Mouse (Mus musculus) bone marrow macrophage, adult 2 months (primary cell): Measurements from ENCODE around the gene Gm609. TPM values are rescaled to one million over a fixed set of nuclear protein-coding genes. Genes with fewer than 3 reads are reported as not detected.

Experiments
- H3K27ac ChIP-seq: 2 replicates; pipeline ENCODE4 v1.5.1; 2012; ENCODE audit warnings: low read depth, low read length; ENCODE audit not compliant: insufficient read depth
- H3K4me1 ChIP-seq: 2 replicates; pipeline ENCODE4 v1.6.1; 2012; ENCODE audit warnings: low read length; ENCODE audit not compliant: control insufficient read depth, insufficient read depth
- H3K4me3 ChIP-seq: 2 replicates; pipeline ENCODE4 v1.5.1; 2012; ENCODE audit warnings: mild to moderate bottlenecking, low read length, moderate library complexity; ENCODE audit not compliant: insufficient read depth
- CTCF ChIP-seq: IDR thresholded peaks from 2 replicates; pipeline ENCODE4 v1.5.1; 2012; ENCODE audit warnings: low read depth, mild to moderate bottlenecking, low read length, moderate library complexity
- POLR2A ChIP-seq: IDR thresholded peaks from 2 replicates; pipeline ENCODE4 v1.6.1; 2012; ENCODE audit warnings: mild to moderate bottlenecking, low read depth, low read length, borderline replicate concordance
- polyA plus RNA-seq: library from polyadenylated mRNA; stranded (reverse); fragments of >200 nt; gene quantifications from 2 replicates; pipeline ENCODE4 v1.2.4, GENCODE M21; 2012; ENCODE audit not compliant: missing spikeins, insufficient read depth, insufficient read length

Gene Gm609
- polyA plus RNA-seq, 1 experiment: not detected

GRCm38 (mm10) chr16:45399411-45399810, 93.4 kb downstream of the Gm609 start:
- no peak for TF ChIP-seq POLR2A
- TF ChIP-seq CTCF: no peak
- Histone ChIP-seq H3K27ac (no peak overlapping the region), H3K4me3 (no peak overlapping the region), H3K4me1 (no peaks in the 10 kb centered on the region)

DNA sequence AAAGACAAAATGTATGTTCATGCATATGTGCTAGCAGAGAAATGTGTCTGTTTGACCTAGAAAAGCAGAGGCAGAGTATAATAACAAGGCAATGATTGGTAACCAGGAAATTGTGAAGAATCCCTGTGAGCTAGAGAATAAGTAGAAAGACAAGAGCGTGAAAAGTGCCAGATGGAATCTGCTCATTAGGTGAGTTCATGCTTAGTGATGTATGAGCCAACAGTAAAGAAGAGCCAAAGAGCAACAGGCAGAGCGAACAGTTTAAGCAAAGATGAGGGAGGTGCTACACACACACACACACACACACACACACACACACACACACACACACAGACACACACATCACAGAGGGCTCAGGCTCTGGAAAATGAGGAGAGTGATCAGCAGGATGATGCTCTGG, 95.3 kb downstream of the Gm609 start:
- TF ChIP-seq POLR2A (no peak), CTCF (no peak)
- H3K27ac ChIP-seq: no peak overlapping the region
- H3K4me3 ChIP-seq: no peak overlapping the region
- H3K4me1 ChIP-seq: no peaks in the 10 kb centered on the region

DNA sequence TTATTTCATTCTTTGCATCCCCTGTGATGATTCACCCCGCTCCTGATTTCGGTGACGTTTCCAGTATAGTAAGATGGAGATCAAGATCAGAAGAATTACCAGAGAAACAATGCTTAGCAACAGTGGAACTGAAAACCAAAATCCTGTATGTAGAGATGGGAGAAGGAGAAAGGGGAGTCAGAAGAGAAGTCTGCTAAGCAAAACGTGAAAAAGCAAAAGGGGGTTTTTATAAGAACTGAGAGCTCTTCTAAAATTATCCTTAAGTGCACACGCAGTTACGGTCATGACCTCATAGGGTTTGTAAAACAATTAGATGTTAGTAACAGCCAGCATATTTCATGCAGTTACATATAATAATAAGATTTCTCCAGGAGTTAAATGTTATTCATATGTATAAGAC, 100.5 kb downstream of the Gm609 start:
- no peak for TF ChIP-seq POLR2A
- no peak for TF ChIP-seq CTCF
- Histone ChIP-seq H3K27ac (no peak overlapping the region), H3K4me3 (no peak overlapping the region), H3K4me1 (no peaks in the 10 kb centered on the region)

DNA sequence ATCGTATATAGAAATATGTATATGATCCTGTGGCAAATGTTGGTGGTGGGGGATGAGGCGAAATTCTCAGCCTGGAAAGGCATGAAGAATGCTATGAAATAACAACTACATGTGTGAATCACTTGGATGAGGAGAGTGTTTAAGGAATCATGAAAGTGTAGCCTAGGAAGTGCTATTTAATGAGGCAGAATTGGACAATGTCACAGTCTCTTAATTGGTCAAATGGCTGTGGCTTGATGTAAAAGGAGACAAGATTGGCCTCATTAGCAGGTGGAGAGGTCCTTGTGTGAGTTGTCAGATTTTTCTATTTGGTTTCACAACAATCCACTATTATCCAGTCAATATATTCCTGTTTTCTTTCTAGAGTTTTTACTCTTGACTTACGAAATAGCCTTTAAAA, 101.1 kb downstream of the Gm609 start:
- TF ChIP-seq CTCF: no peak
- no peak for TF ChIP-seq POLR2A
- no peak overlapping the region for H3K27ac ChIP-seq
- H3K4me1 ChIP-seq: no peaks in the 10 kb centered on the region
- H3K4me3 ChIP-seq: no peak overlapping the region

DNA sequence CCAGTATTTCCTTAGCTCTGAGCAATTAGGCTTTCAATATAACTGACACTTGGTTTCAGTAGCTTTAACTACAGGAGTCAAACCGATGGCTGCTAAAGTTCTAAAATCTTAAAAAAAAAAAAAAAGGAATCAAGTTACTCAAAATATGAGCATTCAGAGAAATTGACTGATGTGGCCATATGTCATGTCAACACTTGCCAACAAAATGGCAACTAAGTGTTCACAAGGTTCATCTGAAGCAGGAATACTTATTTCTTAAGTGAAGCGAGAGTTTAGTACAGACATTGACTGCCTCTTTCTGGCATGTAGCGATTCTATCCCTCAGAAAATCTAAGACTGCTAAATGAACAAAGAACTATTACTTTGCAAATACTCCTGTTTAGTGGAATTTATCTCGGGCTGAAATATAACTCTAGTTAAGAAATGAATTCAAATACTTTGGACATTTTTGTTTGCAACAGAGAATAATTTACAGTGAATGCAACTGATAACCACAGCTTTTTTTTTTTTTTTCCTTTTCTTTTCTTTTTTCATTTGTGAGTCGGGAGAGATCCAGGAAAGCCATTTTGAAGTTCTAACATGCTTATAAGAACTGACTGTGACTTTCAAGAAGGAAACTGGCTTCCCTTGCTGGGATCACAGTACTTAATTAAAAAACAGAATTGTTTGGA, 102.3 kb downstream of the Gm609 start:
- Histone ChIP-seq H3K27ac (no peak overlapping the region), H3K4me1 (no peaks in the 10 kb centered on the region), H3K4me3 (no peak overlapping the region)

GRCm38 (mm10) chr16:45389833-45390232, 102.9 kb downstream of the Gm609 start:
- Histone ChIP-seq H3K4me1 (no peaks in the 10 kb centered on the region), H3K4me3 (no peak overlapping the region), H3K27ac (no peak overlapping the region)
- TF ChIP-seq POLR2A (no peak), CTCF (no peak)

More for the DNA sequence above, 102.3 kb downstream of the Gm609 start:
- TF ChIP-seq POLR2A (no peak), CTCF (no peak)

GRCm38 (mm10) chr16:45389041-45389440, 103.7 kb downstream of the Gm609 start:
- Histone ChIP-seq H3K27ac (no peak overlapping the region), H3K4me3 (no peak overlapping the region), H3K4me1 (no peaks in the 10 kb centered on the region)
- TF ChIP-seq POLR2A (no peak), CTCF (no peak)

DNA sequence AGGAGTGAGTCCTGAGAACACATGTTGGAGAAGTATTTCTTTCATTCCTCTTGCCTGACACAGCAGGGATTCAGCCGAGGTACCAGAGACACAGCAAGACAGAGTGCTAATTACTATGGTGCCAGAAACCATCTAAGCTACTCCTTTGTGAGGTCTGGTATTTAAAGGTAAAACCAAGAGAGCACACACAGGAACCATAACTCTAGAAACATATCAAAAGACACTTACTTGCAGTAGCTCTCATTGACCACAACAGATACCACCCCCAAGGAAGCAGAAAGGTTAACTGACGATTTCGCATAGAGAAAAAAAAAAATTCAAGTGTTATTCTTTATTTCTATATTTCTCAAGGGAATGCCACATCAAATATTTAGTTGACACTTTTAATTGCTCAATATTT, 111.0 kb downstream of the Gm609 start:
- no peak overlapping the region for H3K4me3 ChIP-seq
- H3K27ac ChIP-seq: no peak overlapping the region
- no peaks in the 10 kb centered on the region for H3K4me1 ChIP-seq
- TF ChIP-seq POLR2A: no peak
- TF ChIP-seq CTCF: no peak

- Histone ChIP-seq H3K4me1 (no peaks in the 10 kb centered on the region), H3K4me3 (no peak overlapping the region), H3K27ac (no peak overlapping the region)
- no peak for TF ChIP-seq CTCF
- no peak for TF ChIP-seq POLR2A
These were observed 113.8 kb downstream of the Gm609 start for GRCm38 (mm10) chr16:45378959-45379358.

- H3K4me1 ChIP-seq: no peaks in the 10 kb centered on the region
These were observed 114.4 kb downstream of the Gm609 start for GRCm38 (mm10) chr16:45378147-45378943.

More at GRCm38 (mm10) chr16:45378147-45378943, 114.4 kb downstream of the Gm609 start:
- no peak overlapping the region for H3K4me3 ChIP-seq
- TF ChIP-seq CTCF: no peak
- no peak for TF ChIP-seq POLR2A
- H3K27ac ChIP-seq: no peak overlapping the region
